Mouse (Mus musculus) layer of hippocampus, postnatal 10 days (tissue): Measurements from ENCODE around the gene Ubxn6. TPM values are rescaled to one million over a fixed set of nuclear protein-coding genes. Genes with fewer than 3 reads are reported as not detected.
A peak's percentile ranks its signal among the peaks of the same experiment; 100 is the strongest.
"Not testable (repeated sequence)": the region's sequence is repeated elsewhere in the genome, so short reads cannot be mapped to it uniquely, and the experiment has no call there.

Experiments used
- DNase-seq, 2 experiments: peaks; one replicate each; pipeline ENCODE4 v3.0.0; 2021; ENCODE audit warnings: low spot score in 2 of 2
- total RNA-seq, 2 experiments: library from RNA; stranded (reverse); gene quantifications; 2 replicates each; pipeline ENCODE4 v1.2.3; 2021

The Ubxn6 gene
- total RNA-seq, 2 experiments from 2014 or later, result 68.5 to 70.6 TPM

DNA sequence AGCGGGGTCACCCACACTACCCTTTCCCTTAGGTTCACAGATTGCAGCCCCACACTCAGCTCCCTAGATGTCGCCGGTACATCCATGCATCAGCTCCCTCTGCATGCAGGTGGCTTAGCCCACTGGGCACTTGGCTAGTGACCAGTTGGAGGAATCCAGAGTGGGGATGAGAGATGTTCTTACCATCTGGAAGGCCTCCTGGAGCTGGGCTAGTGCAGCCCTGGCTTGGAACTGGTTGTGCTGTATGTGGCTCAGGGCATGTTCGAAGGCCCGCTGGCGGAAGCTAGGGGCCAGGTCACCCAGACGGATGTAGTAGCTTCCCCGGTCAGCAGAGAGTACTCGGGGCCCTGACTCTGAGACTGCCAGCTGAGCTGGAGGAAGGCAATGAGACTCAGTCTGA, 28.1 kb upstream of the Ubxn6 start:
- DNase-seq, result no peak

DNA sequence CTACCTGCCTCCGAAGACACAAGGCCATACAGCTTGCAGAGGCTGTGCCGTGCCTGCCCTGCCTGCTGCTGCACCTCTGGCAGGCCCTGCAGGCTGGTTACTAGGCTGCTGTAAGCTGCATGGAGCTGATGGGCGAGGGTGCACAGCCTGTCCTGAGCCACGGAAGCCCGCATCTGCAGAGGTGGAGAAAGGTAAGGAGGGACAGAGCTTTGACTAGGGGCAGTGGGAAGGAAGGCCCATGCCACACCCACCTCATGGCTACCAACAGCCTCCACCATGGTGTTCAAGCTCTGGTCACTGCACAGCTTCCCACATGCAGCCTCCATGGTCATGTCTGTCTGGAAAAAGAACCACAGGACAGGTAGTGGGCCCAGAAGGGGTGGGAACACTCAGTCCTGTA, 27.3 kb upstream of the Ubxn6 start:
- DNase-seq, result no peak

DNA sequence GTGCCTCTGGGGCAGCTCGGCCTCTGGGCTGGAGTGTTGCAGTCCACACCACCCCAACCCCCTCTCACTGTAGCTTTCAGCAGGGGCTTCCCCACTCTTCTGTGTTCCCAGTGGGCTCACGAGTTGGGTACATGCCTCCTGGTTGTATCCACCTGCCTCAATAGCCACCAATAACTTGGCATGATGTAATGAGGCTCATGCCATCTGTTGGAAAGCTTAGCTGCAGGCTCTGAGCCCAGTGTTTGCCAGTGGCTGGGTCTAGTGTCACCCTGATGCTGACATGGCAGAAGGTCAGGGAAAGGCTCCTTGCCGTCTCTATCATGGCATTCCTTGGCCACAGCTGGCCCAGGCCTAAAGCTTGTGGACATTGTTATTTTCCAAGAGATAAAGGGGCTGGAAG, 26.0 kb upstream of the Ubxn6 start:
- DNase-seq, result no peak

DNA sequence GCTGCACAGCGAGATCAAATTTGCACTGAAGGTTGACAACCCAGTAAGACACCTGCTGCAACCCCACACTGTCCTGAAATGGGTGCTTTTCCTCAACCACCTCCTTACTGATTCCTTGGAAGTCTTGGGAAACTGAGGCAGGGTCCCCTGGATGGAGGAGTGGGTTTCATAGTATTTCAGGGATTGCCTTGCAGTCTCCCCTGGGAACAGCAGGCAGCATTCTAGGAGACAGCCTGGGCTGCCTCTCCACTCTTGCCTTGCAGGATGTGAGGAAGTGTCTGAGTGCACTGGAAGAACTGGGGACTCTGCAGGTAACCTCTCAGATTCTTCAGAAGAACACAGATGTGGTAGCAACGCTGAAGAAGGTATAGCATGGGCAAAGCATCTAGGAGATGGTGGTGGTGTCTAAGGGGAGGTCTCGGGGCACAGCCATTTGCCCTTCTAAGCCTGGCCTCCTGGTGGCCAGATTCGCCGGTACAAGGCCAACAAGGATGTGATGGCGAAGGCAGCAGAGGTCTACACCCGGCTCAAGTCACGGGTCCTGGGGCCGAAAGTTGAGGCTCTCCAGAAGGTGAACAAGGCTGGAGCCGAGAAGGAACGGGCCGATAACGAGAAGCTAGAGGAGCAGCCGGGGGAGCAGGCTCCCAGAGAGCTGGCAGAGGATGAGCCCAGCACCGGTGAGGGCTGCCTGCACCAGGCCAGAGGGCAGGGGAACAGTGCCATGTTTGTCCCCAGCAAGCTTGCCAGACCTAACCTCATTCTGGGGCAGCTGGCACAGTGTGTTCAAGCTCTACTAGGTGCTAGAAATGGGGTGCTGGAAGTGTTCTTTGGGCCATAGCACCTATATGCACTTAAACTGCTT, 24.1 kb upstream of the Ubxn6 start:
- no peak for DNase-seq

DNA sequence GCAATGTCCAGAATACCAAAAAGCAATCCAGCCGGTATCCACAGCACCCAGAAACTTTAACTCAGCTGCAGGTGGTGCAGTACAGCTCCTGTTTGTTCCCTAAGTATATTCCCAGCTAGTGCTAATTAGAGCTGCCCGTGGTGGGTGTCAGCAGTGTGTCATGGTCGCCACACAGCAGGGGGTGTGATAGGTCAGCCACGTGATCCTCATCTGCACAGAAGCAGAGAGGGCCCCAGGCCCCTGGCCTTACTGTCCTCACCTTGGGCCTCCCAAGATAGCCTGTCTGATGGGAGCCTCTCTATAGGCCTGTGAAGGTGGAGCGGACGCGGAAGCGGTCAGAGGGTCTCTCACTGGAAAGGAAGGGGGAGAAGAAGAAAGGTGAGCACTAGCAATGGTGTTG, 23.4 kb upstream of the Ubxn6 start:
- DNase-seq, result no peak

DNA sequence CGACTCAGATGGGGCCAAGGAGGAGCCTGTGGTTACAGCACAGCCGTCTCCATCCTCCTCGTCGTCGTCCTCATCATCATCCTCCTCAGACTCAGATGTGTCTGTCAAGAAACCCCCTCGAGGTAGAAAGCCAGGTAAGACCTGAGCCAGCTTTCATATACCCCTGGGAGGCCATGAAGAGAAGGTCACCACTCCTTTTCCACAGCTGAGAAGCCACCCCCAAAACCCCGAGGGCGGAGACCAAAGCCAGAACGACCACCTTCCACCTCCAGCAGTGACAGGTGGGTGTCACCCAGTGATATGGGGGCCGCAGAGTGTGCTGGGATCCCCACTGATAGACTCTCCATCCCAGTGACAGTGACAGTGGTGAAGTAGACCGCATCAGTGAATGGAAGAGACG, 22.1 kb upstream of the Ubxn6 start:
- no peak for DNase-seq

DNA sequence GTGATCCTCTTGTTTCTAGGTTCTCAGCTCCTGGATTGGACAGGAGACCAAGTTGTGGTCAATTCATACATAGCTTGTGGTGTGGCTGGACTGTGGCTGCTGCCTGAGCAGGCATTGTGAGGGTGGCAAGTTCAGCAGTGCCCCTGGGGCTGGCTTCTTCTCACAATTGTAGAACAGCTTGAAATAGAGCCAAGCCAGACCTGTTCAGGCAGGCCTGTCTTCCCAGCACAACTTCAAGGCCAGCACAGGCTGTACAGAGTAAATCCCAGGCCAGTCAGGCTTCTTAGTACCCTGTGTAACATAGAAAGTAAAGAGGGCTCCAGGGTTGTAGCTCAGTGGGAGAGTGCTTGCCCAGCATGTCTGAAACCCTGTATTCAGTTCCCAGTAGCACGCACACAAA, 18.0 kb upstream of the Ubxn6 start:
- DNase-seq, result no peak

DNA sequence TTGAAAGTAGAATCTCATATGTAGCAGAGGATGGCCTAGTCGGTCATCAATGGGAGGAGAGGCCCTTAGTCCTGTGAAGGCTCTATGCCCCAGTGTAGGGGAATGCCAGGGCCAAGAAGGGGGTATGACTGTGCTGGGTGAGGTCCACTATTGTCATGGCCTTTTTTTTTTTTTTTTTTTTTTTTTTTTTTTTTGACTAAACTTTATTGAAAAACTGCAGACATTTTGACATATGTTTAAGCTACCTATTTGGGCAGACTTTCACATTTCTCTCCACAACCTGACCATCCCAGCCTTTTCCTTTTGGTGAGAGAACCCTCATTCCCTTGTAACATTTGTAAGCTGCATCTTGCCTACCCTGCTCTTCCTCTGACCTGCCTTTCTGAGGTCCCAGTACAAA, 17.5 kb upstream of the Ubxn6 start:
- DNase-seq, result no peak

DNA sequence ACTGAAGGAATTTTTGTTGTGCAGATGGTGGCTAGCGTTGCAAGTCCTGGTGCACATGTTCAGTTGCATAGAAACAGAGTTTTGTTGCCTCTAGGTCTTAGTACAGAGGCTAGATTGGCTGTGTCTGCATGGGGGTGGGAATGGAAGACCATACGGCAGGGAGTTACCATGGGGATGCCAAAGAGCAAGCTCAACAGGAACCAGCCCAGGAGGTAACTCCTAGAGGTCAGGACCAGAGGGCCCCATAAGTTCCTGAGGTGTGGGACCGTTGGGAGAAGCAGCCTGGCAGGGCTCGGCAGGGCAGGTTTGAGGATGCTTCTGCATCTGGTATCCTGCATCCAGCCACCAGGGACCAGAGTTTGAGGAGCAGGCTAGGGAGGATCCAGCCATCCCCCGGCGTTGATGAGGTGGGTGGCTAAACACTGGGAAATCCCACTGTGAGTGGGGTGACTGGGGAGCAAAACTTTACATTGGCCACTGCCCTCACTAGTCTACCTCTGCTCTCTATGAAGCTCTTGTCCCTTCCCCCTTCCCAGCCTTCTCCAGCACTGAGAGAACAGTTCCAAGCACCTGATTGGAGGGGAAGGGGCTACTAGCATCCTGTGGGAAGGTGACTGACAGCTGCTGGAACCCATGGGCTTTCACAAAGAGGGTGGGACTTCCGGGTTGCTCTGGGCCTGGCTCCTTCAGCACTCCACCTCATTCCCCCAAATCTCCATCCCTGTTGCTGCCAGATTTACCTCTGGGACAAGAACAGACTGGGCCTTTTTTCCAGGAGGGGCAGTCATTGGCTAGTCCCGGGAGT, 6.2 kb upstream of the Ubxn6 start:
- DNase-seq, result peak; percentile 53 to 71

DNA sequence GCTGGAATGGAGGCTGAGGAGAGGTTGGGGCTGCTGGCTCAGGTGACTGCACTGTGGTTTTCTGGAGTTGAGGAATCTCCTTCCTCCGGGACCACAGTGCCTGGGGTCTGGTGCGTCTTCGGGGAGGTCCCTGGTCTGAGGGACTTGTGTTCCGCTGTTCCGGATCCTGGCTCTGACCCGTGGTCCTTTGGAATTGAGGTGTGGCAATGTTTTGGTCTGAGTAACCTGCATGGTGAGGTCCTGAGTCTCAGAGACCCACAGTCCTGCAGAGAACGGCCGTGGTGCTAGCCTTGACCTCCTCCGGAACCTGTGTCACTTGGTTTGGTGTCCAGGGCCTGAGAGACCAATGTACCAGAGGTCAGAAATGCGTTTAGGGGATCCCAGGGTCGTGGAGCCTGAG, 5.1 kb upstream of the Ubxn6 start:
- DNase-seq, result peak in 1 of 2 experiments; percentile 22

DNA sequence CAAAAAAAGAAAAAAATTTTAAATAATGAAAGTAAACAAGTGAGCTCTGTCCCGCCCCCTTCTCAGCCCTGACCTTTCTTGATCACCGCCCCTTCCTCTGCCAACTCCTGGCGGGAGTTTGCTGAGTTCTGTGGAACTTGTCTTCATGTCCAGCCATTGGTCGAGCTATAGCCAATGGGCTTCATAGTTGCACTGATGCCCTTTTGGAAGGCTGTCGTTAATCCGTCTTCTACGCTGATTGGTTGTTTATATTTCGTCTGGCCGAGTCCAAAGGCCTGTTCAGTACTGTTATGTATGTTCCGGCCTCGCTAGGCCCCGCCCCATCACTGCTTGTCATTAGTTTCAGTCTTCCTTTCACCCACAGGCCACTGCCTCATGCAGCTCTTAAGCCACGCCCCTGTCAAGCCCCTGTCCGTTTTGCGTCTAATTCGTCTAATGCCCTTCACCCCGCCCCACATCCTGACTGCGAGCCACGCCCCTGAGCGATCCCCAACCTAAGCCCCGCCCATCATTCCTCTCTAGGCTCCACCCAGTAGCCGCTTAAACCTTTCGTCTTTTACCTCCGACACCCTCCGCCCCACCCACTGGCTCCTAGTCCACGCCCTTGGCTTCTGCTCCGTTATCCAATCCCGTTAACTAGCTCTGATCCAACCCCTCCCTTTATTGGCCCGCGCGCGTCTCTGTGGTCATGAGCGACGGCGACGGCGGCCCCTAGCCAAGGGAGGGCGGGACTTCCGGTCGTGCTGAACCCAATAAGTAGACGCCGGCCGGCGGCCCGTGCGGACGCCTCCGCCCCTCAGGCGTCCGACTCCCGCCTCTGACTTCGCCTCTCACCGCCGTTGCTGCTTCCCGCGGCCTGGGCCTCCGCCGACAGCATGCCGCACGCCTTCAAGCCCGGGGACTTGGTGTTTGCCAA, 4.3 kb upstream of the Ubxn6 start, which contains the start of gene Hdgfl2:
Gene Hdgfl2, plus strand, starts transcription at position 755 of the 916 bp plus-strand sequence.
- peak; percentile 99 for DNase-seq

DNA sequence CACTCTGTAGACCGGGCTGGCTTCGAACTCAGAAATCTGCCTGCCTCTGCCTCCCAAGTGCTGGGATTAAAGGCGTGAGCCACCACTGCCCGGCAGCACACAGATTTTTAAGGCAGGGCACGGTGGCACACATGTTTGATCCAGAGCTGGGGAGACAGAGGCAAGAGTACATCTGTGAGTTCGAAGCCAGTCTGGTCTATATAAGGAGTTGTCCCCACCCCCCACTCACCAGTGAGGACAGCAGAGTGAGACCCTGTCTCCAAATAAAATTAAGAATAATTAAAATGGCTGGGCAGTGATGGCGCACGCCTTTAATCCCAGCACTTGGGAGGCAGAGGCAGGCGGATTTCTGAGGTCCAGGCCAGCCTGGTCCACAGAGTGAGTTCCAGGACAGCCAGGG, 3.5 kb upstream of the Ubxn6 start:
- peak in 1 of 2 experiments; percentile 22 for DNase-seq

DNA sequence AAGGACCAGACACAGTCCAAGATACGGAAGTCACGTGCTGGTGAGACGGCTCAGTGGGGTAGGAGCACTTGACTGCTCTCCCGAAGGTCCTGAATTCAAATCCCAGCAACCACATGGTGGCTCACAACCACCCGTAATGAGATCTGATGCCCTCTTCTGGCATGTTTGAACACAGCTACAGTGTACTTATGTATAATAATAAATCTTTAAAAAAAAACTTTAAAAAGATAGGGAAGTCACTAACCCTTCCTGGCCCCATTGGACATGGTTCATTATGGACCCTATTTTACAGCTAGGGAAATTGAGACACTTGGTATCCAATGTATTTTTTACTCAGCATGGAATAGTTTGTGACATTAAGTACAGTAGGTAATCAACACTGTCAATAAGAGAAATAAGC, 2.7 kb upstream of the Ubxn6 start:
- no peak for DNase-seq

DNA sequence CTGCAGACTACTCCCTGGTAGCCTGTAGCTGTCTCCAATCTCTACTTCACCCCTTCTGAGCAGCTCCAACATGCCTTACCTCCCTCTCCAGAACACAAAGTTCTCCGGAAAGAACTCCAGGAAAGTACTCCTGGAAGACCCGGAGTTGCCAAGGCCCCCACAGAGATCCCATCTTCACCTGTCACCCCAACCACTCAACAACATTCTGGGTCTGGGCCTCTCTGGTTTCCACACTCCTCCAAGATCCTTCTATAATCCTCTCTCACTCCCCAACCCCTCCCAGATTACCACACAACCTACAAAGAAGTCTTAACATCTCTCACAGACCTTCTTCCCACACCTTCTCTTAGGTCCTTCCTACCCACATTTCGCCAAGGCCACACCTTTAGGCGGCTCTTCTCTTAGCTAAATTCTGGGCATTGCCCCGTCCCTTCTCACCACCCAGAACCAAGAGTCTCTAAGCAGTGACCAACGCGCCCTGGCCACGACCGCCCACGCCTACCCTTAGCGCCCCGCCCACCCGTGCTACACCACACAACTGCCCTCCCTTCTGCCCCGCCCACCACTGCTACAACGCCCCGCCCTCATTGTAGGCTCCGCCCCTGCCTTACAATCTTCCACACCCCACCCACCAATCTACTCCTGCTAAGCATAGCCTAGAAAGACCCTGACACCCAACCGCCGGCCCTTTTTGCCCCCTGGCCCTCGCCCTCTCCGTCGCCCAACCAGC, 566 bp downstream of the Ubxn6 start:
- DNase-seq, result peak; percentile 71 to 76

DNA sequence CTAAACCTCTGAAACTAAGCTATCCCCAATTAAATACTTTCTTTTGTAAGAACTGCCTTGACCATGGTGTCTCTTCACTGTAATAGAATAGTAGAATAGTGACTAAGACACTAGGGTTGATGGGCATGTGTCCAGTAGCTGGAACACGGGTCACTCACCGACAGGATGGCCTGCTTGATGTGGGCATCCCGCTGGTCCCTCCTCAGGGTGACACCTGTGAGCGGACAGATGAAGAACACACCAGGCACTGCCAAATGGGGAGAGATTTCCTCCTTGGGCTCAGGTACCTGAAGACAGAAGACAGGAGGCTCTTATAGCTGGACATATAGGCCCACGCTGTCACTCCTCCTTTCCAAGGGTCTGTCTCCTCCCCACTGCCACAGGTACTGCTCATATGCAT, 2.6 kb downstream of the Ubxn6 start:
- no peak for DNase-seq

DNA sequence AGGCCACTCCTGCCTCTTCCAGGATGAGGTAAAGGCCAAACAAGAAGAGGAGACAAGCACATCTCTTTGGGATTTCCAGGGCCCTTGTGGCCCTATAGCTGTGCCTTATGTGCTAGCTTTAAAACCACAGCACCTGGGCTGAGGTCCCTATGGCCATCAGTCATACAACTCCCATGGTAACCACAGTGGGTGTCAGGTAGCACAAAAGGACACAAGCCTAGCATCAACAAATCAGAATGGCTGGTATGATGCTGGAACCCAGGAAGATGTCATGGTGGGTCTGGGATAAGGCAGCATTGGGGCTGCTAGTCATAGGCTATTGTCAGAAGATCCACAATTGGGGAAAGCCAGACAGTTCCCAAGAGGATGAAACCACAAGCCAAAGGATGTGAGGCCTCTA, 3.7 kb downstream of the Ubxn6 start:
- no peak for DNase-seq

DNA sequence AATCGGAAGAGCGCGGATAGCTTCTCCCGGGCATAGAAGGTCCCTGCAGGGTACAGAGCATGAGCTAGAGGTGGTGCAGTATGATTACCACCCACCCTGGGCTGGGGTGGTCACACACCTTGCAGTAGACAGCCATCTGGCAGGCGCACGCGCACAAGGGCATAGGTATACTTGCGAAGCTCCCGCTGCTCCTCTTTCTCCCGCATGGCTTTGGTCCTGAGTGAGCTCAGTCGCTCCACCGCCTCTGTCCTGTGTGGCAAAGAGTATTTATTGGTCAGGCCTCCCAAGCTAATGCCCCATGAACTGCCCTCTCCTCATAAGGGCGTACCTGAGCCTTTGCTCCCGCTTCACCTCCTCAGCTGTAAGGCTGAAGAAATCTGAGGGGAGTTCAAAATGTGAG, 5.8 kb downstream of the Ubxn6 start:
- DNase-seq, result no peak

DNA sequence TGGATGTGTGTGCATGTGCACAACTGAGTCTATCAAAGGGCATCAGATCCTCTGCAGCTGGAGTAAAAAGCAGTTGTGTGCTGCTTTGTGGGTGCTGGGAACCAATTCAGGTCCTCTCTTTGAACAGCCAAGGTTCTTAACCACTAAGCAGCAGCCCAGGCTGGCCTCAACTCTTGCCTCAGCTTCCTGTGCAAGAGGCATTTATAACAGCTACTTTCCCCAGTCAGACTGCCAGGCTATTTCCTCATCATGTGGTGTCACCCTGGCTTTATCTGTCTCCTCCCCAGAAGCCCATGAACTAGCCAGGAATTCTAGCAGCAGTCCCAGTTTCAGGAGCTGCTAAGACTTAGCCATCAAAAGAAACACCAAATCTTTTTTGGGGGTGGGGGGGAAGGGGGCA, 8.4 kb downstream of the Ubxn6 start:
- DNase-seq, result no peak

DNA sequence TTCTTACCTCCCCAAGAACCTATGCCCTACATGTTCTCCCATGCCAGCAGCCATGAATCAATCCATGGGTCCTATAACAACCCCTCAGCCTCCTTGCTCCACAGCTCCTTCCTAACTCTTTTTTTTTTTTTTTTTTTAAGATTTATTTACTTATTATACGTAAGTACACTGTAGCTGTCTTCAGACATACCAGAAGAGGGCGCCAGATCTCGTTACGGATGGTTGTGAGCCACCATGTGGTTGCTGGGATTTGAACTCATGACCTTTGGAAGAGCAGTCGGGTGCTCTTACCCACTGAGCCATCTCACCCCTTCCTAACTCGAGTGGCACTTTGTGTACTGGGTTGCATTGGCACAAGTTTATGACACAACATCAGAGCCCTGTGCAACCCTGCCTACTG, 9.1 kb downstream of the Ubxn6 start:
- DNase-seq, result not testable (repeated sequence)

DNA sequence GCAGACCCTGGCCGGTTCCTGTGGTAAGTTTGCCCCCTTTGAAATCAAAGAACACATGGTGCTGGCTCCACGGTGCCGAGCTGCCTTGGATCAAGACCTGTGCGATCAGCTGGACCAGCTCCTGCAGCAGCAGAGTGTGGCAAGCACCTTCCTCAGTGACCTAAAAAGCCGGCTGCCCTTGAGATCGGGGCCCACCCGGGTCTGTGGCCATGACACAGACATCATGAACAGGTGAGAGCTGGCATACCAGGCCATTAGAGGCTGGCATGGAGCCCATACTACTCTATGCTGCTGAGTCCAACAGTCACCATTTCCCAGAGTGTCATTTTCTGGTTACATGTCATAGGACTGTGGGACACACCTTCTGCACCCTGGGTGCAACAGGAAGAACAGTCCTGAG, 12.7 kb downstream of the Ubxn6 start:
- no peak for DNase-seq
